Mouse (Mus musculus) embryonic fibroblast, embryonic 13.5 days (primary cell): ENCODE measurements around the gene Gper1. TPM values are rescaled to one million over a fixed set of nuclear protein-coding genes. Genes with fewer than 3 reads are reported as not detected.

Experiments
- H3K27ac ChIP-seq: 2 replicates; pipeline ENCODE4 v1.5.1; 2012; ENCODE audit warnings: low read length, control low read depth, inconsistent platforms; ENCODE audit not compliant: insufficient read depth
- H3K4me1 ChIP-seq: 2 replicates; pipeline ENCODE4 v1.6.1; 2011; ENCODE audit warnings: low read length; ENCODE audit not compliant: control insufficient read depth, insufficient read depth
- H3K4me3 ChIP-seq: 2 replicates; pipeline ENCODE4 v1.5.1; 2011; ENCODE audit warnings: mild to moderate bottlenecking, control low read depth, low read length; ENCODE audit not compliant: insufficient read depth
- CTCF ChIP-seq: IDR thresholded peaks from 2 replicates; pipeline ENCODE4 v1.5.1; 2011; ENCODE audit warnings: mild to moderate bottlenecking, control low read depth, low read length, moderate library complexity, borderline replicate concordance; ENCODE audit not compliant: insufficient read depth
- POLR2A ChIP-seq: IDR thresholded peaks from 2 replicates; pipeline ENCODE4 v1.6.1; 2011; ENCODE audit warnings: low read depth, mild to moderate bottlenecking, control low read depth, low read length, moderate library complexity
- polyA plus RNA-seq: library from polyadenylated mRNA; stranded (reverse); fragments of >200 nt; gene quantifications from 2 replicates; pipeline ENCODE4 v1.2.4, GENCODE M21; 2011; ENCODE audit warnings: low read depth; ENCODE audit not compliant: missing spikeins, insufficient read length

Gper1 gene
- polyA plus RNA-seq, 1 experiment = 7.1 TPM

GRCm38 (mm10) chr5:139429818-139430341, 6.9 kb downstream of the Gper1 start:
- no peak overlapping the region for H3K4me3 ChIP-seq
- H3K4me1 ChIP-seq = no peaks in the 10 kb centered on the region
- no peak for TF ChIP-seq POLR2A
- TF ChIP-seq CTCF = no peak
- no peak overlapping the region for H3K27ac ChIP-seq

GRCm38 (mm10) chr5:139432333-139432732, 9.4 kb downstream of the Gper1 start:
- TF ChIP-seq POLR2A (no peak), CTCF (no peak)
- Histone ChIP-seq H3K4me3 (no peak overlapping the region), H3K27ac (no peak overlapping the region), H3K4me1 (no peaks in the 10 kb centered on the region)

- no peak overlapping the region for H3K4me3 ChIP-seq
- H3K4me1 ChIP-seq = no peaks in the 10 kb centered on the region
- TF ChIP-seq POLR2A (no peak), CTCF (no peak)
- no peak overlapping the region for H3K27ac ChIP-seq
These were observed 10.0 kb downstream of the Gper1 start for GRCm38 (mm10) chr5:139432747-139433508.

- no peaks in the 10 kb centered on the region; the same call in 1 of the 2 replicates for H3K4me1 ChIP-seq
- no peak overlapping the region for H3K4me3 ChIP-seq
- no peak overlapping the region for H3K27ac ChIP-seq
- no peak for TF ChIP-seq POLR2A
- no peak for TF ChIP-seq CTCF
These were observed 11.1 kb downstream of the Gper1 start for GRCm38 (mm10) chr5:139433842-139434568.

GRCm38 (mm10) chr5:139434940-139435339, 12.0 kb downstream of the Gper1 start:
- H3K27ac ChIP-seq = no peak overlapping the region
- TF ChIP-seq CTCF = no peak
- no peak for TF ChIP-seq POLR2A
- H3K4me3 ChIP-seq = no peak overlapping the region
- no peaks in the 10 kb centered on the region; the same call in 1 of the 2 replicates for H3K4me1 ChIP-seq

GRCm38 (mm10) chr5:139437769-139438168, 14.8 kb downstream of the Gper1 start:
- Histone ChIP-seq H3K4me1 (peaks cover 3% of the 10 kb centered on the region), H3K27ac (no peak overlapping the region), H3K4me3 (no peak overlapping the region)
- TF ChIP-seq CTCF (no peak), POLR2A (no peak)

GRCm38 (mm10) chr5:139438440-139438839, 15.5 kb downstream of the Gper1 start:
- H3K4me3 ChIP-seq = no peak overlapping the region
- TF ChIP-seq POLR2A (no peak), CTCF (no peak)
- H3K4me1 ChIP-seq = peaks cover 3% of the 10 kb centered on the region
- H3K27ac ChIP-seq = no peak overlapping the region

GRCm38 (mm10) chr5:139440451-139440850, 17.5 kb downstream of the Gper1 start:
- Histone ChIP-seq H3K4me3 (no peak overlapping the region), H3K4me1 (peaks cover 3% of the 10 kb centered on the region), H3K27ac (no peak overlapping the region)
- TF ChIP-seq POLR2A = no peak

- peaks cover 3% of the 10 kb centered on the region for H3K4me1 ChIP-seq
- TF ChIP-seq CTCF = no peak
- TF ChIP-seq POLR2A = no peak
- H3K27ac ChIP-seq = no peak overlapping the region
- no peak overlapping the region for H3K4me3 ChIP-seq
These were observed 18.2 kb downstream of the Gper1 start for GRCm38 (mm10) chr5:139440926-139441725.

- no peak overlapping the region for H3K27ac ChIP-seq
- no peak overlapping the region for H3K4me3 ChIP-seq
- H3K4me1 ChIP-seq = peaks cover 3% of the 10 kb centered on the region
- TF ChIP-seq POLR2A (no peak), CTCF (no peak)
These were observed 18.7 kb downstream of the Gper1 start for GRCm38 (mm10) chr5:139441726-139442018.
